Mouse (Mus musculus): ENCODE data around the gene Eno3.

- TF ChIP-seq CTCF (IDR thresholded peaks at IDR 0.05; ENCODE audit: borderline replicate concordance, insufficient read depth, low read length) (no peak), POLR2A (IDR thresholded peaks at IDR 0.05; ENCODE audit: low read depth, low read length) (no peak; the same call in 1 of the 2 replicates)
Measured at GRCm38 (mm10) chr11:70652029-70652883, 4.7 kb upstream of the Eno3 start.
